Mouse (Mus musculus) MEL (cell line): ENCODE data around the gene Tnk2. TPM values are rescaled to one million over a fixed set of nuclear protein-coding genes. Genes with fewer than 3 reads are reported as not detected.

Source experiments
- DNase-seq: peaks from one replicate; pipeline ENCODE4 v3.0.0; 2011; ENCODE audit warnings: low read depth, low spot score
- H3K27ac ChIP-seq: 2 replicates; pipeline ENCODE4 v1.5.1; 2012; ENCODE audit warnings: low read depth, mild to moderate bottlenecking, control low read depth, low read length, moderate library complexity; ENCODE audit not compliant: control insufficient read depth
- H3K27me3 ChIP-seq, 2 experiments: fragments of 150-350 bp in 1 of 2; sonication (generic) in 1 of 2; 2 replicates each; pipeline ENCODE4 v1.6.1; 2012; ENCODE audit warnings: low read length in 2 of 2, mild to moderate bottlenecking in 2 of 2, improper control_type of control experiment in 1 of 2, moderate library complexity in 1 of 2; ENCODE audit not compliant: insufficient read depth in 2 of 2, control insufficient read depth in 1 of 2
- H3K36me3 ChIP-seq, 2 experiments: 2 replicates each; pipeline ENCODE4 v1.6.1; 2012 to 2014; ENCODE audit warnings: low read length in 2 of 2, improper control_type of control experiment in 1 of 2, inconsistent platforms in 1 of 2, mild to moderate bottlenecking in 1 of 2; ENCODE audit not compliant: insufficient read depth in 2 of 2, control insufficient read depth in 1 of 2
- H3K4me1 ChIP-seq, 2 experiments: fragments of 150-350 bp in 1 of 2; sonication (generic) in 1 of 2; 2 replicates each; pipeline ENCODE4 v1.6.1; 2012; ENCODE audit warnings: low read length in 2 of 2, improper control_type of control experiment in 1 of 2, mild to moderate bottlenecking in 1 of 2; ENCODE audit not compliant: insufficient read depth in 2 of 2, control insufficient read depth in 1 of 2
- H3K4me3 ChIP-seq, 2 experiments: fragments of 150-350 bp in 1 of 2; sonication (generic) in 1 of 2; 2 replicates each; pipeline ENCODE4 v1.5.1; 2012; ENCODE audit warnings: low read depth in 2 of 2, low read length in 2 of 2, mild to moderate bottlenecking in 2 of 2, moderate library complexity in 2 of 2, control low read depth in 1 of 2, improper control_type of control experiment in 1 of 2; ENCODE audit not compliant: control insufficient read depth in 1 of 2, insufficient read depth in 1 of 2
- H3K79me2 ChIP-seq: 2 replicates; pipeline ENCODE4 v1.6.1; 2012; ENCODE audit warnings: mild to moderate bottlenecking, low read length, moderate library complexity; ENCODE audit not compliant: control insufficient read depth, poor library complexity, insufficient read depth
- H3K9ac ChIP-seq: 2 replicates; pipeline ENCODE4 v1.6.1; 2012; ENCODE audit warnings: low read depth, mild to moderate bottlenecking, control low read depth, low read length, moderate library complexity; ENCODE audit not compliant: control insufficient read depth, poor library complexity, severe bottlenecking
- H3K9me3 ChIP-seq: fragments of 150-350 bp; sonication (generic); replicated peaks from 2 replicates; pipeline ENCODE4 v1.6.1; 2012; ENCODE audit warnings: mild to moderate bottlenecking, low read length, improper control_type of control experiment, moderate library complexity; ENCODE audit not compliant: insufficient read depth
- BHLHE40 ChIP-seq: IDR thresholded peaks from 2 replicates; pipeline ENCODE4 v1.6.1; 2012; ENCODE audit warnings: low read depth, mild to moderate bottlenecking, inconsistent platforms, low read length, improper control_type of control experiment, borderline replicate concordance
- CHD1 ChIP-seq: IDR thresholded peaks from 2 replicates; pipeline ENCODE4 v1.6.1; 2012; ENCODE audit warnings: low read depth, mild to moderate bottlenecking, inconsistent platforms, low read length, improper control_type of control experiment
- CHD2 ChIP-seq: IDR thresholded peaks from 2 replicates; pipeline ENCODE4 v1.6.1; 2011; ENCODE audit warnings: low read length, improper control_type of control experiment
- CTCF ChIP-seq, 3 experiments: IDR thresholded peaks in 2 of 3; conservative IDR thresholded peaks in 1 of 3; 2 replicates each; pipeline ENCODE4 v1.5.1; 2011 to 2012; ENCODE audit warnings: low read length in 3 of 3, low read depth in 2 of 3, mild to moderate bottlenecking in 2 of 3, improper control_type of control experiment in 1 of 3, inconsistent platforms in 1 of 3, mixed read lengths in 1 of 3, moderate library complexity in 1 of 3; ENCODE audit not compliant: control insufficient read depth in 1 of 3, insufficient read depth in 1 of 3, poor library complexity in 1 of 3, severe bottlenecking in 1 of 3
- E2F4 ChIP-seq: IDR thresholded peaks from 2 replicates; pipeline ENCODE4 v1.6.1; 2011; ENCODE audit warnings: low read depth, low read length, improper control_type of control experiment, borderline replicate concordance
- ELF1 ChIP-seq: IDR thresholded peaks from 2 replicates; pipeline ENCODE4 v1.6.1; 2014; ENCODE audit warnings: low read depth, mild to moderate bottlenecking, inconsistent platforms, low read length, improper control_type of control experiment, moderate library complexity
- EP300 ChIP-seq, 2 experiments: IDR thresholded peaks; 2 replicates each; pipeline ENCODE4 v1.6.1; 2011; ENCODE audit warnings: improper control_type of control experiment in 2 of 2, low read length in 2 of 2, low read depth in 1 of 2, mild to moderate bottlenecking in 1 of 2
- ETS1 ChIP-seq: IDR thresholded peaks from 2 replicates; pipeline ENCODE4 v1.6.1; 2012; ENCODE audit warnings: low read depth, mild to moderate bottlenecking, inconsistent platforms, low read length, improper control_type of control experiment, moderate library complexity
- GABPA ChIP-seq: IDR thresholded peaks from 2 replicates; pipeline ENCODE4 v1.6.1; 2012; ENCODE audit warnings: low read depth, mild to moderate bottlenecking, inconsistent platforms, low read length, improper control_type of control experiment, moderate library complexity
- GATA1 ChIP-seq: IDR thresholded peaks from 2 replicates; pipeline ENCODE4 v1.6.1; 2011; ENCODE audit warnings: low read depth, low read length, improper control_type of control experiment
- HCFC1 ChIP-seq: IDR thresholded peaks from 2 replicates; pipeline ENCODE4 v1.6.1; 2012; ENCODE audit warnings: low read depth, mild to moderate bottlenecking, inconsistent platforms, low read length, improper control_type of control experiment, moderate library complexity
- JUND ChIP-seq: IDR thresholded peaks from 2 replicates; pipeline ENCODE4 v1.6.1; 2011; ENCODE audit warnings: low read depth, mild to moderate bottlenecking, improper control_type of control experiment, low read length
- KAT2A ChIP-seq: conservative IDR thresholded peaks from 2 replicates; pipeline ENCODE4 v1.6.1; 2012; ENCODE audit warnings: low read depth, low read length, improper control_type of control experiment, inconsistent platforms
- MAFK ChIP-seq: IDR thresholded peaks from 2 replicates; pipeline ENCODE4 v1.6.1; 2011; ENCODE audit warnings: low read depth, mild to moderate bottlenecking, low read length, improper control_type of control experiment, borderline replicate concordance
- MAX ChIP-seq: IDR thresholded peaks from 2 replicates; pipeline ENCODE4 v1.6.1; 2011; ENCODE audit warnings: low read length, improper control_type of control experiment
- MEF2A ChIP-seq: IDR thresholded peaks from 2 replicates; pipeline ENCODE4 v1.6.1; 2014; ENCODE audit warnings: low read depth, mild to moderate bottlenecking, inconsistent platforms, low read length, improper control_type of control experiment; ENCODE audit not compliant: poor library complexity, insufficient replicate concordance, severe bottlenecking; ENCODE audit errors: extremely low read depth
- MXI1 ChIP-seq: IDR thresholded peaks from 2 replicates; pipeline ENCODE4 v1.6.1; 2011; ENCODE audit warnings: mild to moderate bottlenecking, low read depth, low read length, improper control_type of control experiment
- MYB ChIP-seq: IDR thresholded peaks from 2 replicates; pipeline ENCODE4 v1.6.1; 2011; ENCODE audit warnings: mild to moderate bottlenecking, low read depth, low read length, improper control_type of control experiment
- MYC ChIP-seq: IDR thresholded peaks from 2 replicates; pipeline ENCODE4 v1.6.1; 2011; ENCODE audit warnings: low read depth, mild to moderate bottlenecking, low read length, improper control_type of control experiment, moderate library complexity
- NELFE ChIP-seq: IDR thresholded peaks from 2 replicates; pipeline ENCODE4 v1.6.1; 2011; ENCODE audit warnings: low read depth, low read length, improper control_type of control experiment
- NRF1 ChIP-seq: IDR thresholded peaks from 2 replicates; pipeline ENCODE4 v1.6.1; 2014; ENCODE audit warnings: low read depth, mild to moderate bottlenecking, inconsistent platforms, low read length, improper control_type of control experiment, moderate library complexity; ENCODE audit not compliant: poor library complexity, insufficient read depth, severe bottlenecking
- POLR2A ChIP-seq, 2 experiments: IDR thresholded peaks; 2 replicates each; pipeline ENCODE4 v1.6.1; 2011 to 2012; ENCODE audit warnings: low read length in 2 of 2, mild to moderate bottlenecking in 2 of 2, control low read depth in 1 of 2, improper control_type of control experiment in 1 of 2, low read depth in 1 of 2, moderate library complexity in 1 of 2; ENCODE audit not compliant: control insufficient read depth in 1 of 2, insufficient read depth in 1 of 2, poor library complexity in 1 of 2
- POLR2AphosphoS5 ChIP-seq: IDR thresholded peaks from 2 replicates; pipeline ENCODE4 v1.6.1; 2012; ENCODE audit warnings: low read depth, borderline replicate concordance, mild to moderate bottlenecking, inconsistent platforms, low read length, moderate library complexity, mixed read lengths
- RAD21 ChIP-seq: IDR thresholded peaks from 2 replicates; pipeline ENCODE4 v1.6.1; 2011; ENCODE audit warnings: mild to moderate bottlenecking, low read depth, low read length, improper control_type of control experiment
- RCOR1 ChIP-seq: IDR thresholded peaks from 2 replicates; pipeline ENCODE4 v1.6.1; 2012; ENCODE audit warnings: low read depth, mild to moderate bottlenecking, inconsistent platforms, low read length, improper control_type of control experiment
- SIN3A ChIP-seq: IDR thresholded peaks from 2 replicates; pipeline ENCODE4 v1.6.1; 2012; ENCODE audit warnings: low read length, improper control_type of control experiment, inconsistent platforms
- SMC3 ChIP-seq: IDR thresholded peaks from 2 replicates; pipeline ENCODE4 v1.6.1; 2011; ENCODE audit warnings: low read depth, low read length, improper control_type of control experiment
- TAL1 ChIP-seq: IDR thresholded peaks from 2 replicates; pipeline ENCODE4 v1.6.1; 2012; ENCODE audit warnings: mild to moderate bottlenecking, inconsistent platforms, low read length, moderate library complexity, mixed read lengths
- TBP ChIP-seq: IDR thresholded peaks from 2 replicates; pipeline ENCODE4 v1.8.0; 2011; ENCODE audit warnings: low read depth, low read length, improper control_type of control experiment
- TCF12 ChIP-seq: IDR thresholded peaks from 2 replicates; pipeline ENCODE4 v1.6.1; 2014; ENCODE audit warnings: low read depth, mild to moderate bottlenecking, inconsistent platforms, low read length, improper control_type of control experiment, moderate library complexity
- UBTF ChIP-seq: IDR thresholded peaks from 2 replicates; pipeline ENCODE4 v1.6.1; 2012; ENCODE audit warnings: low read depth, mild to moderate bottlenecking, inconsistent platforms, low read length, improper control_type of control experiment, moderate library complexity, borderline replicate concordance; ENCODE audit not compliant: insufficient read depth
- USF1 ChIP-seq: IDR thresholded peaks from 2 replicates; pipeline ENCODE4 v1.6.1; 2014; ENCODE audit warnings: low read depth, mild to moderate bottlenecking, inconsistent platforms, low read length, improper control_type of control experiment, moderate library complexity
- USF2 ChIP-seq, 2 experiments: IDR thresholded peaks; 2 replicates each; pipeline ENCODE4 v1.6.1; 2011 to 2012; ENCODE audit warnings: improper control_type of control experiment in 2 of 2, low read length in 2 of 2, borderline replicate concordance in 1 of 2, inconsistent platforms in 1 of 2, low read depth in 1 of 2, mild to moderate bottlenecking in 1 of 2; ENCODE audit not compliant: insufficient read depth in 1 of 2
- ZKSCAN1 ChIP-seq: IDR thresholded peaks from 2 replicates; pipeline ENCODE4 v1.6.1; 2012; ENCODE audit warnings: low read depth, mild to moderate bottlenecking, inconsistent platforms, low read length, improper control_type of control experiment, moderate library complexity
- ZMIZ1 ChIP-seq: IDR thresholded peaks from 2 replicates; pipeline ENCODE4 v1.6.1; 2012; ENCODE audit warnings: low read depth, mild to moderate bottlenecking, inconsistent platforms, low read length, improper control_type of control experiment, moderate library complexity
- ZNF384 ChIP-seq: IDR thresholded peaks from 2 replicates; pipeline ENCODE4 v1.6.1; 2012; ENCODE audit warnings: low read depth, mild to moderate bottlenecking, inconsistent platforms, low read length, improper control_type of control experiment
- polyA plus RNA-seq, 2 experiments: library from polyadenylated mRNA; stranded (reverse) in 1 of 2; unstranded in 1 of 2; fragments of >175 nt in 1 of 2; fragments of >200 nt in 1 of 2; gene quantifications; 2 replicates each; pipeline versions ENCODE4 v1.2.1 to v1.2.4; 2012; ENCODE audit warnings: low replicate concordance in 2 of 2, low read depth in 1 of 2; ENCODE audit not compliant: insufficient read length in 2 of 2, insufficient read depth in 1 of 2, missing spikeins in 1 of 2
- total RNA-seq: library from RNA; depleted of rRNA; stranded (reverse); fragments of 300-350 nt; gene quantifications from 2 replicates; pipeline ENCODE4 v1.2.3, GENCODE M21; 2012

The Tnk2 gene
- total and polyA plus RNA-seq, 3 experiments = 34.8 to 77.0 TPM; not detected in 1

DNA sequence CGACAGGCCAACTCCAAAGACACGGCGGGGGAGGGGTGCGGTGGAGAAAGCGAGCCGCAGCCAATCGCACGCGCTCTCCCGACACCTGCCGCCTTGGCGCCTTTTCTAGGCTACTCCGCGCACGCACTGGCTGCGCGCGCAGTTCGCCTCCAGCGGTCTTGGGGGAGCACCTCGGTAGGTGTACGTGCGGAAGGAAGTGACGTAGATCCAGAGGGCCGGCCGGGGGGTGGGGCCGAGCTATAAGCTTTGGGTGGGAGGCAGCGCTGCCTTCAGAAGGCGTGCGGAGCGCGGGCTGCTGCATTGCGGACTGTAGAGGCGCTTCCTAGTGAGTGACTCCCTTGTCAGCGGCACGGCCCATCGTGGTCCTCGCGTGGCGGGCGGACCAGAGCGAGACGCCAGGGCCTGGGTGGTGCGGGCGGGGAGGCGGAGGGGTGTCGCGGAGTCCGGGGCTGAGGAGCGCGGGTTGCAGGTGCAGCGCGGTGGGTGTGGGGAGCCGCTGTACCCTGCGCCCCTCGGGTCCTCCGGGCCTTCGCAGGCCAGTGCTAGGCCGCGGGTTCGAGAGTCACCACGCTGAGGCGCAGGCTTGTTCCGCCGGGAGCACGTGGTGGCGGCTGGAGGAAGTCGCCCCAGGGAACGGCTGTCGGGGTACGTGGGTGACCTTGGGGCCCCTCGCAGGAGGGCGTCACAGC is 34.8 kb upstream of the Tnk2 start, which contains the start of gene Tfrc:
Tfrc (plus strand) TSS at position 209 of the 689 bp plus-strand sequence.
- H3K79me2 ChIP-seq = peaks cover 39% of the 10 kb centered on the region
- peaks cover 14 to 26% of the 10 kb centered on the region in 2 experiments for H3K4me1 ChIP-seq
- no peaks in the 10 kb centered on the region for H3K27me3 ChIP-seq
- peak within 1 kb of the TSS; percentile 92 for H3K9ac ChIP-seq
- peak within 1 kb of the TSS; percentile 81 for H3K27ac ChIP-seq
- peak within 1 kb of the TSS; percentile 83 to 84 for H3K4me3 ChIP-seq
- H3K36me3 ChIP-seq = peaks cover 7 to 31% of the 10 kb centered on the region in 2 experiments; a peak in 3 of 4 replicates
- no peaks in the 10 kb centered on the region for H3K9me3 ChIP-seq
- DNase-seq = peak; percentile 100
- TF ChIP-seq HCFC1 = peak; percentile 79
- no peak for TF ChIP-seq JUND
- TF ChIP-seq MAX = peak; percentile 92
- TF ChIP-seq CTCF (IDR thresholded peaks at IDR 0.05 in 2 of 3, conservative IDR thresholded peaks at IDR 0.05 in 1 of 3; ENCODE audit: control insufficient read depth in 1 of 3, insufficient read depth in 1 of 3, low read depth in 2 of 3, low read length in 3 of 3, poor library complexity in 1 of 3, severe bottlenecking in 1 of 3) = 0 out of 6 replicates have a peak, but pooled peaks of 1 of the 3 experiments have one; percentile 5
- TF ChIP-seq GABPA = no peak
- peak; percentile 73 for TF ChIP-seq SIN3A
- TF ChIP-seq USF1 = peak; percentile 69
- no peak; the same call in 1 of the 2 replicates for TF ChIP-seq KAT2A
- no peak for TF ChIP-seq GATA1
- no peak for TF ChIP-seq MYB
- no peak for TF ChIP-seq TAL1
- no peak; the same call in 1 of the 2 replicates for TF ChIP-seq BHLHE40
- TF ChIP-seq POLR2AphosphoS5 = peak; percentile 97
- TF ChIP-seq NRF1 = peak; percentile 87
- TF ChIP-seq MYC = peak; percentile 84
- TF ChIP-seq CHD2 = no peak
- peak; percentile 80 for TF ChIP-seq TCF12
- peak; percentile 71 for TF ChIP-seq ETS1
- TF ChIP-seq ZKSCAN1 = no peak
- no peak; the same call in 1 of the 2 replicates for TF ChIP-seq CHD1
- TF ChIP-seq MAFK = no peak
- peak; percentile 89; the same call in 1 of the 2 replicates for TF ChIP-seq E2F4
- TF ChIP-seq TBP = peak; percentile 96
- no peak for TF ChIP-seq ZNF384
- TF ChIP-seq ZMIZ1 = peak; percentile 99
- no peak for TF ChIP-seq RAD21
- TF ChIP-seq ELF1 = peak; percentile 65
- peak; percentile 99 for TF ChIP-seq NELFE
- no peak for TF ChIP-seq USF2 (IDR thresholded peaks at IDR 0.05; ENCODE audit: borderline replicate concordance in 1 of 2, insufficient read depth in 1 of 2, low read depth in 1 of 2, low read length in 2 of 2)
- TF ChIP-seq MEF2A = no peak
- no peak; the same call in 1 of the 2 replicates for TF ChIP-seq SMC3
- no peak for TF ChIP-seq UBTF
- peak in 1 of 2 experiments; percentile 48; a peak in 2 of 4 replicates for TF ChIP-seq EP300 (IDR thresholded peaks at IDR 0.05; ENCODE audit: low read depth in 1 of 2, low read length in 2 of 2)
- peak; percentile 99 to 100 for TF ChIP-seq POLR2A (IDR thresholded peaks at IDR 0.05; ENCODE audit: control insufficient read depth in 1 of 2, insufficient read depth in 1 of 2, low read depth in 1 of 2, low read length in 2 of 2, poor library complexity in 1 of 2)
- TF ChIP-seq MXI1 = peak; percentile 95
- peak; percentile 60 for TF ChIP-seq RCOR1
